19 mouse cellular contexts compared by ENCODE assay signal in the genomic region with DNA sequence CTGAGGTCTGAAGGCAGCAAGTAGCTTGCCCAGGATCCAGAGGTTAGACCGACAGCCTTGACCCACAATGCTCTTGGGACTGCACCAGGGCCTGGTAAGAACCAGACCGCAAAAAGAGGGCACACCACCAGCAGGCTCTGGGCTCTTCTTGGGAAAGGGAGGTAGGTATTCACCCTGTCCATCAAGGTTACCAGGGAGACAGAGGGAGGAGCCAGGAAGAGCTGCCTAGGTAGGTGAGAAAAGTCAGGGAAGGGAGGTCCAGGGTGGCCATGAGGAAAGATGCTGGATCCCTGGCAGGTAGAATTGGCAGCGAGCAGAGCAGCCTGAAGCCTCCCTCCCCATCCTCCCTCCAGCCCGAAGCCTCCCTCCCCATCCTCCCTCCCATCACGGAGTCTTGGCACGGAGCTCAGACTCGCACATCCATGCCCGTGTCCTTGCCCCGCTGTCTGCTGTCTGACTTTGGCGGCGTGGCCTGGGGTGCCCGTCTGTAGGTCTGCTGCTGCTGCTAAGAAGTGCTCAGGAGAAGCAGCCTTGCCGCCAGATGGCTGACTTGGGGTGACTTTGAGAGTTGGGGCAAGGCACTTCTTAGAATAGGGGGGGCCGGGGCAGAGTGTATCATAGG.
DNase-seq lines count a peak whose midpoint lies in the region; ATAC-seq and TF ChIP-seq lines count a peak whose summit lies in the region.
"Had no signal": no experiment of that assay in that cellular context is flagged by ENCODE, and none has a peak within 500 bp of the region (broad histone marks: within the 10 kb centered on the region; RNA-seq: fewer than 3 reads in every experiment).

No protein-coding gene starts in this region.

- H3K4me1 ChIP-seq in forebrain, embryonic 16.5 days (replicated peaks; ENCODE audit: control insufficient read depth, insufficient read depth, low read length): peaks cover under 1% of the 10 kb centered on the region; the same call in 1 of the 2 replicates
- H3K4me1 ChIP-seq in forebrain, embryonic 10.5 days: peaks cover 35% of the 10 kb centered on the region
- no peaks in the 10 kb centered on the region; the same call in 1 of the 2 replicates for H3K4me1 ChIP-seq in midbrain, embryonic 11.5 days (ENCODE audit: control insufficient read depth, insufficient read depth, low read length)
- no peaks in the 10 kb centered on the region for H3K4me1 ChIP-seq in midbrain, embryonic 14.5 days (ENCODE audit: control insufficient read depth, insufficient read depth, low read length)

- peaks cover 12% of the 10 kb centered on the region; the same call in 1 of the 2 replicates for H3K27me3 ChIP-seq in forebrain, embryonic 16.5 days (replicated peaks; ENCODE audit: control insufficient read depth, insufficient read depth, low read length)
- H3K27me3 ChIP-seq in forebrain, embryonic 10.5 days (ENCODE audit: poor library complexity, severe bottlenecking): peaks cover 43% of the 10 kb centered on the region
- H3K27me3 ChIP-seq in midbrain, embryonic 11.5 days (ENCODE audit: control insufficient read depth, insufficient read depth, low read length): peaks cover 13% of the 10 kb centered on the region
- peaks cover 14% of the 10 kb centered on the region for H3K27me3 ChIP-seq in midbrain, embryonic 14.5 days (ENCODE audit: control insufficient read depth, insufficient read depth, low read length)
- H3K27me3 ChIP-seq: Patski had no signal

- H3K9ac ChIP-seq in forebrain, embryonic 16.5 days (replicated peaks; ENCODE audit: low read depth, low read length): no peak overlapping the region
- no peak overlapping the region for H3K9ac ChIP-seq in midbrain, embryonic 11.5 days (ENCODE audit: low read length)
- no peak overlapping the region for H3K9ac ChIP-seq in midbrain, embryonic 14.5 days (replicated peaks; ENCODE audit: low read length)
- H3K9ac ChIP-seq: embryonic facial prominence, embryonic 12.5 days; hindbrain, embryonic 13.5 days; liver, embryonic 14.5 days; stomach, embryonic 15.5 days had no signal

- no peak for TF ChIP-seq POLR2A in brain, embryonic 14.5 days (IDR thresholded peaks at IDR 0.05; ENCODE audit: borderline replicate concordance, extremely low read depth, insufficient read depth, insufficient read length, poor library complexity, severe bottlenecking)

- peak; percentile 27; the same call in 1 of the 2 replicates for ATAC-seq in forebrain, embryonic 16.5 days
- 0 out of 2 replicates have a peak, but pooled peaks have one; percentile 30 for ATAC-seq in midbrain, embryonic 11.5 days (ENCODE audit: low FRiP score)
- no peak for ATAC-seq in midbrain, embryonic 14.5 days (ENCODE audit: low FRiP score, low TSS enrichment)
- ATAC-seq: Patski had no signal

- intact Hi-C loops in left cerebral cortex, postnatal 10 days (cut with DNase I): no loop called here

- H3K9me3 ChIP-seq in forebrain, embryonic 16.5 days (ENCODE audit: control insufficient read depth, low read length): no peaks in the 10 kb centered on the region
- no peaks in the 10 kb centered on the region for H3K9me3 ChIP-seq in forebrain, embryonic 10.5 days
- no peaks in the 10 kb centered on the region for H3K9me3 ChIP-seq in midbrain, embryonic 11.5 days (ENCODE audit: control insufficient read depth, low read length)
- no peaks in the 10 kb centered on the region for H3K9me3 ChIP-seq in midbrain, embryonic 14.5 days (ENCODE audit: control insufficient read depth, low read length)
- H3K9me3 ChIP-seq: embryonic facial prominence, embryonic 12.5 days; heart, embryonic 10.5 days; hindbrain, embryonic 13.5 days; stomach, embryonic 15.5 days had no signal

- TF ChIP-seq CTCF in brain, embryonic 14.5 days (IDR thresholded peaks at IDR 0.05; ENCODE audit: borderline replicate concordance, extremely low read depth, insufficient read depth, insufficient read length): no peak

- 58% methylated on average over 14 of the region's 14 CpGs for WGBS in forebrain, embryonic 16.5 days
- 82% methylated on average over 14 of the region's 14 CpGs for WGBS in forebrain, embryonic 10.5 days
- 90% methylated on average over 14 of the region's 14 CpGs for WGBS in midbrain, embryonic 11.5 days
- 83% methylated on average over 14 of the region's 14 CpGs for WGBS in midbrain, embryonic 14.5 days

- H3K4me3 ChIP-seq in forebrain, embryonic 16.5 days (replicated peaks; ENCODE audit: low read length): no peak overlapping the region
- no peak overlapping the region for H3K4me3 ChIP-seq in forebrain, embryonic 10.5 days
- no peak overlapping the region for H3K4me3 ChIP-seq in midbrain, embryonic 11.5 days (ENCODE audit: low read depth, low read length)
- no peak overlapping the region for H3K4me3 ChIP-seq in midbrain, embryonic 14.5 days (replicated peaks; ENCODE audit: low read depth, low read length)
- H3K4me3 ChIP-seq: embryonic facial prominence, embryonic 12.5 days; heart, embryonic 10.5 days; hindbrain, embryonic 13.5 days; stomach, embryonic 15.5 days had no signal

- no peaks in the 10 kb centered on the region for H3K36me3 ChIP-seq in forebrain, embryonic 16.5 days (ENCODE audit: control insufficient read depth, insufficient read depth)
- H3K36me3 ChIP-seq in forebrain, embryonic 10.5 days (replicated peaks): no peaks in the 10 kb centered on the region; the same call in 1 of the 2 replicates
- H3K36me3 ChIP-seq in midbrain, embryonic 11.5 days (ENCODE audit: control insufficient read depth, insufficient read depth, low read length): no peaks in the 10 kb centered on the region
- H3K36me3 ChIP-seq in midbrain, embryonic 14.5 days (ENCODE audit: control insufficient read depth, insufficient read depth, low read length): no peaks in the 10 kb centered on the region
- H3K36me3 ChIP-seq: embryonic facial prominence, embryonic 12.5 days; hindbrain, embryonic 13.5 days; stomach, embryonic 15.5 days had no signal

- H3K27ac ChIP-seq in forebrain, embryonic 16.5 days (ENCODE audit: low read length): no peak overlapping the region
- H3K27ac ChIP-seq in forebrain, embryonic 10.5 days: no peak overlapping the region
- H3K27ac ChIP-seq in midbrain, embryonic 11.5 days (ENCODE audit: low read depth, low read length): no peak overlapping the region
- no peak overlapping the region for H3K27ac ChIP-seq in midbrain, embryonic 14.5 days (replicated peaks; ENCODE audit: low read depth, low read length)
- H3K27ac ChIP-seq: embryonic facial prominence, embryonic 12.5 days; hindbrain, embryonic 13.5 days; kidney, postnatal 0 days; liver, embryonic 14.5 days; stomach, embryonic 15.5 days had no signal

- no peak for DNase-seq in forebrain, embryonic 10.5 days (ENCODE audit: extremely low spot score, low spot score)
- DNase-seq in midbrain, embryonic 11.5 days (ENCODE audit: low spot score, missing footprints): no peak
- no peak for DNase-seq in midbrain, embryonic 14.5 days
- peak; percentile 71 to 84 for DNase-seq in adrenal gland, adult (ENCODE audit: inconsistent age in 2 of 2, low spot score in 1 of 2)
- DNase-seq in brain, embryonic 14.5 days (ENCODE audit: low read depth): peak; percentile 52
- no peak for DNase-seq in left cerebral cortex, postnatal 10 days (ENCODE audit: extremely low spot score in 1 of 2, low spot score in 2 of 2)
- no peak for DNase-seq in kidney, postnatal 10 days
- DNase-seq: gastrocnemius, postnatal 10 days; lung, postnatal 14 days; retina, postnatal 1 day; thymus, postnatal 25 days had no signal

- H3K4me2 ChIP-seq in forebrain, embryonic 16.5 days (ENCODE audit: low read length): no peak overlapping the region
- no peak overlapping the region for H3K4me2 ChIP-seq in midbrain, embryonic 11.5 days
- no peak overlapping the region for H3K4me2 ChIP-seq in midbrain, embryonic 14.5 days (ENCODE audit: low read length)
- H3K4me2 ChIP-seq: embryonic facial prominence, embryonic 12.5 days; hindbrain, embryonic 13.5 days; stomach, embryonic 15.5 days had no signal

Comparison
In these comparisons a context has a peak if more than half of its experiments do, and no peak if none do; other contexts are left out.
1. DNase-seq: peak in adrenal gland, adult (2 of 2) and brain, embryonic 14.5 days (single experiment); none in forebrain, embryonic 10.5 days (single experiment), midbrain, embryonic 11.5 days (single experiment), midbrain, embryonic 14.5 days (single experiment), left cerebral cortex, postnatal 10 days (0 of 2) and kidney, postnatal 10 days (single experiment).